Mouse (Mus musculus): ENCODE measurements around the gene Apob. TPM values are rescaled to one million over a fixed set of nuclear protein-coding genes. Genes with fewer than 3 reads are reported as not detected.

The Apob gene
- polyA plus RNA-seq (2012; rRNA removed; ENCODE audit: low replicate concordance): 0.28 TPM in 1 of 2 replicates, not detected in the other

DNA sequence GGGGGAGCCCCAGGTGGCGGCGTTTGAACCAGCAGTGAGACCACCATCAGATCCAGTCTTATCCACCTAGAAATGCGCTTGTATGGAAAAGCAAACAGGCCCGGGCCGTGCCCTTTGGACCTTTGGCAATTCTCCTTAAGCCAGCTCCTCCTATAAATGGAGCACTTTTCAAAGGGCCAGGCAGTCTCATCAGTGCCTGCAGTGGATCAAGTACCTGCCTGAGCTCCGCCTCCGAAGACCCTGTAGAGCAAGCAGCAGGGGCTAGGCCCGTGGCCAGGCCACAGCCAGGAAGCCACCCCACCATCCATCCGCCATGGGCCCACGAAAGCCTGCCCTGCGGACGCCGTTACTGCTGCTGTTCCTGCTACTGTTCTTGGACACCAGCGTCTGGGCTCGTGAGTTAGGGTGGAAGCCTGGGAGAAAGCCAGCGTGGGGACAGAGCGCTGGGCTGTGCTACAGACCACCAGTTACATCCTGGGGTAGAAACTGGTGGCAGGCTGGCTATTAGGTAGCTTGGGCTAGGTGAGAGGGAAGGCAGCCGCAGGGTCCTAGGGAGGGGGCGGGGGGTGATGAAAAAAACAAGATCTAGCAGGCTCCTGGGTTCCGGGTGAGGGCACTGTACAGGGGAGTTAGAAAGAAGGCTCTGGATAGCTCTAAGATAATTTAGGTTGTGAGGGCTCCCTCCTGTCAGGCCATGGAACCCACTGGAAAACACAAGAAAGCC, at the start of gene Apob:
Gene Apob (plus strand): TSS at position 183 of the 724 bp plus-strand sequence.

Other genes with a start within 250 kb of the Apob start
- 85.6 and 97.7 TPM in 2 replicates for gene Ldah, start 230.5 kb downstream of the Apob start, polyA plus RNA-seq (2012; rRNA removed; ENCODE audit: low replicate concordance)